8 mouse cellular contexts compared by ENCODE assay signal in the genomic region with DNA sequence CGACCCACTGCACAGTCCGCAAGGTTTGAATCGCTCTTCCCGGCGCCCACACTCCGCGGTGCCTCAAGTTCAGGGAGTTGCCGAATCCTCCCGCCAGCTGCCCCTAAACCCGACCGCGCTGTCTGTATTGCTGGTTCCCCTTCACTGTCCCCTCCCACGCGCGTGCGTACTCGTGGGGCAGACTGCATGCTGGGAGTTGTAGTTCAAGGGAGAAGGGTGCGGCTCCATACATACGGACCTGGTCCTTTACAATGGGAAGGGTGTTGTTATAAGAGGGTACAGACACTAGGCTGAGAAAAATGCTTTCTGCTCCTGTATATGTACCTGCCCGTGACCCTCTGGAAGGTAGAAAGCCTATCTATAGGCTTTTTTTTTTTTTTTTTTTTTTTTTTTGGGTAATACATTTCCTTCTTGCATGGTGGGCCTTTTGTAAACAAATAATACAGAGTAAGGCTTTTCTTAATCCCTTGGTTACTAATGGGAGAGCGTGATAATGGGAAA. TPM values are rescaled to one million over a fixed set of nuclear protein-coding genes. Genes with fewer than 3 reads are reported as not detected.
DNase-seq lines count a peak whose midpoint lies in the region; ATAC-seq and TF ChIP-seq lines count a peak whose summit lies in the region.

A gene (minus strand): TSS at position 146 of the 501 bp plus-strand sequence.

- 2% methylated on average over 21 of the region's 21 CpGs for whole genome bisulfite sequencing in forebrain, embryonic 15.5 days
- 1% methylated on average over 21 of the region's 21 CpGs for WGBS in lung, embryonic 14.5 days
- 2% methylated on average over 21 of the region's 21 CpGs for WGBS in olfactory bulb, adult 2 months
- WGBS in thymus, adult 2 months, result 4% methylated on average over 21 of the region's 21 CpGs

- no peaks in the 10 kb centered on the region for H3K9me3 ChIP-seq in ES-E14 (ENCODE audit: control insufficient read depth, insufficient read depth, low read depth, low read length)
- H3K9me3 ChIP-seq in forebrain, embryonic 15.5 days, result no peaks in the 10 kb centered on the region
- H3K9me3 ChIP-seq in lung, embryonic 14.5 days (ENCODE audit: low read depth, low read length), result no peaks in the 10 kb centered on the region

- intact Hi-C loops in heart, postnatal 25 days (cut with DNase I), result loop anchor here (2.0 kb wide), 1 partner anchor 37 kb away; no protein-coding TSS in a partner anchor

- H3K27me3 ChIP-seq in forebrain, embryonic 15.5 days, result no peaks in the 10 kb centered on the region
- H3K27me3 ChIP-seq in lung, embryonic 14.5 days (ENCODE audit: insufficient read depth, low read length), result no peaks in the 10 kb centered on the region
- H3K27me3 ChIP-seq in thymus, adult 2 months (ENCODE audit: control insufficient read depth, insufficient read depth, low read length), result no peaks in the 10 kb centered on the region

- peak within 1 kb of the TSS; percentile 75 to 85 for H3K4me3 ChIP-seq in ES-E14 (ENCODE audit: insufficient read depth in 1 of 2, low read depth in 1 of 2, low read length in 2 of 2, poor library complexity in 1 of 2, severe bottlenecking in 1 of 2)
- H3K4me3 ChIP-seq in forebrain, embryonic 15.5 days, result peak within 1 kb of the TSS; percentile 72
- peak within 1 kb of the TSS; percentile 81 for H3K4me3 ChIP-seq in layer of hippocampus, adult 2 months
- peak within 1 kb of the TSS; percentile 87 for H3K4me3 ChIP-seq in lung, embryonic 14.5 days (ENCODE audit: low read depth, low read length)
- peak within 1 kb of the TSS; percentile 87 for H3K4me3 ChIP-seq in olfactory bulb, adult 2 months (ENCODE audit: insufficient read depth, low read depth, low read length)
- peak within 1 kb of the TSS; percentile 82 for H3K4me3 ChIP-seq in thymus, adult 2 months (ENCODE audit: control insufficient read depth, insufficient read depth, low read length)

- peak; percentile 94 for DNase-seq in ES-E14 (ENCODE audit: low read depth, low spot score)
- peak; percentile 93 for DNase-seq in cerebellum, adult 11-12 months
- DNase-seq in heart, postnatal 25 days (ENCODE audit: low spot score), result peak; percentile 89
- DNase-seq in layer of hippocampus, adult 2 months (ENCODE audit: low spot score in 2 of 2), result peak; percentile 94 to 96
- peak; percentile 97 for DNase-seq in lung, embryonic 14.5 days
- peak; percentile 98 for DNase-seq in thymus, adult 2 months

- peak within 1 kb of the TSS; percentile 86 for H3K9ac ChIP-seq in ES-E14 (ENCODE audit: insufficient read depth, low read depth, low read length, poor library complexity, severe bottlenecking)
- H3K9ac ChIP-seq in forebrain, embryonic 15.5 days (replicated peaks), result peak within 1 kb of the TSS; percentile 84
- H3K9ac ChIP-seq in lung, embryonic 14.5 days, result peak within 1 kb of the TSS; percentile 74

- TF ChIP-seq POLR2A in olfactory bulb, adult 2 months (IDR thresholded peaks at IDR 0.05; ENCODE audit: insufficient read depth, low read depth, low read length), result peak; percentile 75; the same call in 1 of the 2 replicates
- peak; percentile 83 for TF ChIP-seq POLR2A in thymus, adult 2 months (IDR thresholded peaks at IDR 0.05; ENCODE audit: control insufficient read depth, extremely low read depth, insufficient read depth, low read length, poor library complexity)

- peaks cover under 1 to 2% of the 10 kb centered on the region in 2 experiments; a peak in 3 of 4 replicates for H3K4me1 ChIP-seq in ES-E14 (ENCODE audit: control insufficient read depth in 2 of 2, insufficient read depth in 2 of 2, low read length in 2 of 2, poor library complexity in 1 of 2)
- H3K4me1 ChIP-seq in forebrain, embryonic 15.5 days, result peaks cover 26% of the 10 kb centered on the region
- H3K4me1 ChIP-seq in lung, embryonic 14.5 days (ENCODE audit: insufficient read depth), result 0 out of 2 replicates have a peak, but pooled peaks cover 12% of the 10 kb centered on the region
- H3K4me1 ChIP-seq in olfactory bulb, adult 2 months (ENCODE audit: control insufficient read depth, insufficient read depth, low read length), result peaks cover 2% of the 10 kb centered on the region; the same call in 1 of the 2 replicates
- peaks cover 3% of the 10 kb centered on the region; the same call in 1 of the 2 replicates for H3K4me1 ChIP-seq in thymus, adult 2 months (replicated peaks; ENCODE audit: control insufficient read depth, insufficient read depth, low read length)

- H3K36me3 ChIP-seq in ES-E14 (ENCODE audit: control insufficient read depth, insufficient read depth, low read length, poor library complexity, severe bottlenecking), result no peaks in the 10 kb centered on the region
- no peaks in the 10 kb centered on the region for H3K36me3 ChIP-seq in forebrain, embryonic 15.5 days
- no peaks in the 10 kb centered on the region for H3K36me3 ChIP-seq in lung, embryonic 14.5 days (ENCODE audit: insufficient read depth)
- H3K36me3 ChIP-seq in thymus, adult 2 months (ENCODE audit: control insufficient read depth, insufficient read depth, low read length), result no peaks in the 10 kb centered on the region

- H3K27ac ChIP-seq in ES-E14 (ENCODE audit: insufficient read depth, low read depth, low read length, poor library complexity, severe bottlenecking), result peak within 1 kb of the TSS; percentile 25; the same call in 1 of the 2 replicates
- H3K27ac ChIP-seq in forebrain, embryonic 15.5 days (replicated peaks), result peak within 1 kb of the TSS; percentile 81
- H3K27ac ChIP-seq in layer of hippocampus, adult 2 months, result peak within 1 kb of the TSS; percentile 80
- peak within 1 kb of the TSS; percentile 88 for H3K27ac ChIP-seq in lung, embryonic 14.5 days (ENCODE audit: low read depth)
- peak within 1 kb of the TSS; percentile 4; the same call in 1 of the 2 replicates for H3K27ac ChIP-seq in olfactory bulb, adult 2 months (ENCODE audit: insufficient read depth, low read depth, low read length)
- no peak within 1 kb of the TSS for H3K27ac ChIP-seq in thymus, adult 2 months (ENCODE audit: control insufficient read depth, insufficient read depth, low read length)

- no peak for TF ChIP-seq CTCF in layer of hippocampus, adult 2 months (conservative IDR thresholded peaks at IDR 0.05)
- no peak for TF ChIP-seq CTCF in lung, embryonic 14.5 days (IDR thresholded peaks at IDR 0.05; ENCODE audit: low read depth)
- TF ChIP-seq CTCF in olfactory bulb, adult 2 months (IDR thresholded peaks at IDR 0.05; ENCODE audit: insufficient read depth, low read depth, low read length), result no peak
- TF ChIP-seq CTCF in thymus, adult 2 months (IDR thresholded peaks at IDR 0.05; ENCODE audit: borderline replicate concordance, control insufficient read depth, extremely low read depth, insufficient read depth, low read length, poor library complexity), result 0 out of 2 replicates have a peak, but pooled peaks have one; percentile 36

- peak within 1 kb of the TSS; percentile 84 for H3K4me2 ChIP-seq in forebrain, embryonic 15.5 days (replicated peaks)
- H3K4me2 ChIP-seq in lung, embryonic 14.5 days, result peak within 1 kb of the TSS; percentile 76

- in situ Hi-C loops in ES-E14 (cut with MboI; ENCODE audit: low sequenced_read_pairs in 2 of 2, unreplicated experiment in 2 of 2), result no loop called here

- ATAC-seq in forebrain, embryonic 15.5 days (replicated peaks), result peak; percentile 99
- peak; percentile 99 for ATAC-seq in lung, embryonic 14.5 days (ENCODE audit: insufficient read depth)

TF ChIP-seq in ES-E14, 5 proteins besides CTCF, POLR2A, EP300 and RAD21:
- TF ChIP-seq MAFK (IDR thresholded peaks at IDR 0.05; ENCODE audit: insufficient read depth, low read depth, low read length) (no peak), ZNF384 (IDR thresholded peaks at IDR 0.05; ENCODE audit: low read depth, low read length) (0 out of 2 replicates have a peak, but pooled peaks have one; percentile 55), ZC3H11A (IDR thresholded peaks at IDR 0.05; ENCODE audit: borderline replicate concordance, low read depth, low read length) (no peak), CHD2 (IDR thresholded peaks at IDR 0.05; ENCODE audit: low read depth, low read length) (no peak), HCFC1 (IDR thresholded peaks at IDR 0.05; ENCODE audit: borderline replicate concordance, insufficient read depth, low read length) (peak; percentile 97)

RNA-seq across cellular contexts. Expression of the gene that starts here (rescaled TPM):
- total RNA-seq in ES-E14 (2012; rRNA removed), result 23.6 and 36.4 TPM in 2 replicates
- polyA plus RNA-seq in forebrain, embryonic 15.5 days (2015; fragmentation: Nextera tagmentation; extraction: Ambion mirVana), result 99.1 and 107 TPM in 2 replicates
- total RNA-seq in heart, postnatal 25 days (2021), result 10 to 100 TPM; 62.9 to 74.0 TPM
- 10 to 100 TPM; 37.6 to 40.5 TPM for total RNA-seq in layer of hippocampus, adult 2 months (2021)
- polyA plus RNA-seq in lung, embryonic 14.5 days (2014; fragmentation: Nextera tagmentation; extraction: Ambion mirVana), result 131 TPM in 2 replicates
- not detected in 2 replicates for polyA plus RNA-seq in olfactory bulb, adult 2 months (2012; ENCODE audit: insufficient read depth, insufficient read length, low replicate concordance, missing spikeins)
- polyA plus RNA-seq in thymus, adult 2 months (2012; rRNA removed), result 30.6 and 32.0 TPM in 2 replicates
